Mouse (Mus musculus): ENCODE results near the gene Zcchc8. TPM values are rescaled to one million over a fixed set of nuclear protein-coding genes. Genes with fewer than 3 reads are reported as not detected.

The Zcchc8 gene
- polyA plus RNA-seq, 1 experiment from 2014 or later: 73.6 TPM

DNA sequence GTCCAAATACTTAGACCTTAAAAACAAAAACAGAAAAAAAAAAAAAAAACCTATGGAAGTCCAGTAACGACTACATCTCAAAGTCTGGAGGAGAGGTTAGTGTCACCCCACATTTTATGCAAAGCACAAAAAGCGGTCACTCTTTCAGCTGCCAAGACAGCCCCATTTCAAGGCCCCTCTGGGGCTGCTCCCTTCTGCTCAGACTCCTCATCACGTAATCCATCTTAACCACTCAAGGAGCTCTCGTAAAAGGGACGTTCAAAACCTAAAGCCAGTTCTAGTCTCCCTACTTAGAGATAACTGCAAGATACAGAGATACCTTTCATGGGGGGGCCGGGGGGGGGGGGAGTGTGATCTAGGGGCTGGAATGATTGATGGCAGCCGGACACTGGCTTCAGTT, 56.6 kb downstream of the Zcchc8 start:
- Histone ChIP-seq H3K9me3 (replicated peaks) (no peaks in the 10 kb centered on the region), H3K4me1 (0 out of 2 replicates have a peak, but pooled peaks cover 6% of the 10 kb centered on the region), H3K4me2 (replicated peaks) (no peak overlapping the region), H3K36me3 (no peaks in the 10 kb centered on the region), H3K27ac (replicated peaks) (no peak overlapping the region), H3K9ac (no peak overlapping the region), H3K4me3 (replicated peaks) (no peak overlapping the region), H3K27me3 (no peaks in the 10 kb centered on the region)
- 69% methylated on average over 7 of the region's 7 CpGs for WGBS
- no peak for ATAC-seq (ENCODE audit: insufficient number of reproducible peaks, low FRiP score, low TSS enrichment, low read depth)

DNA sequence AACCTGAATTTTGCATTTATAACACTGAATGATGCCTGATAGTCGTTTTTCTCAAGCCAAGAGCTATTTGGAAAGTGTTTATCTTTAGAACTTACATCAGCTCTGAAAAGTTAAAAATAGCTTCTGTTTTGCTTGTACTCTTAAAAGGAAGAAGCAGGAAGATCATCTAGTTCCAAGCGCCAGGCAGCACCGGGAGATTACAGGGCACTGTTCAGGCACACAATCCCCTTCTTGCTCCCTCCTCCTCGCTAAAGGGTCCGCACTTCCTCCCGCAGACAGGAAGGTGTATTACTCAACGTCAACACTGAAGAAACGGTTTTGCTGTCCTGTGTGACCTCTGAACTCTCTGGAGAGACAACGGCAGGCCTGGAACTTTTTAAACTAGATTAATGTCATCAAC, 58.8 kb downstream of the Zcchc8 start:
- Histone ChIP-seq H3K9me3 (replicated peaks) (no peaks in the 10 kb centered on the region), H3K9ac (no peak overlapping the region), H3K4me3 (replicated peaks) (no peak overlapping the region), H3K4me1 (0 out of 2 replicates have a peak, but pooled peaks cover 11% of the 10 kb centered on the region), H3K27me3 (no peaks in the 10 kb centered on the region), H3K27ac (replicated peaks) (no peak overlapping the region), H3K36me3 (no peaks in the 10 kb centered on the region), H3K4me2 (replicated peaks) (no peak overlapping the region)
- ATAC-seq (ENCODE audit: insufficient number of reproducible peaks, low FRiP score, low TSS enrichment, low read depth): no peak
- WGBS: 36% methylated on average over 9 of the region's 9 CpGs

DNA sequence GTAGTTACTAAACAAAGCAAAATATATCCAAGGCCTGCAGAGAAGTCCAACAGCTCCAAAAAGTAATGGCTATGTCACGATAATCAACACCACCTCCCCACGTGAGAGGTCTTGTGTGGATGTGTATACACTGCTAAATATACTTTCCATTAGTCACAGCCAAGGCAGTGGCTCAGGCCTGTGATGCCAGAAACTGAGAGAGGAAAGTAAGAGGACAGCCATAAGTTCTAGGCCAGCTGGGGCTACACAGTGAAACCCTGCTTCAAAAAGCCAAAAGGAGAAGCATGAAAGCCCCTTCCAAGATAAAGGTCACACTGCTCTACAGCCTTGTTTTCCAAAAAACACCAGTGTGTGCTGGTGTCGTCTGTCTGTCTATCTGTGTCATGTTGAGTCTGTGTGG, 59.3 kb downstream of the Zcchc8 start:
- Histone ChIP-seq H3K27me3 (no peaks in the 10 kb centered on the region), H3K4me3 (replicated peaks) (no peak overlapping the region), H3K36me3 (no peaks in the 10 kb centered on the region), H3K27ac (replicated peaks) (no peak overlapping the region), H3K4me2 (replicated peaks) (no peak overlapping the region), H3K9ac (no peak overlapping the region), H3K4me1 (0 out of 2 replicates have a peak, but pooled peaks cover 11% of the 10 kb centered on the region), H3K9me3 (replicated peaks) (no peaks in the 10 kb centered on the region)
- WGBS: 59% methylated on average over 3 of the region's 3 CpGs
- ATAC-seq (ENCODE audit: insufficient number of reproducible peaks, low FRiP score, low TSS enrichment, low read depth): no peak

DNA sequence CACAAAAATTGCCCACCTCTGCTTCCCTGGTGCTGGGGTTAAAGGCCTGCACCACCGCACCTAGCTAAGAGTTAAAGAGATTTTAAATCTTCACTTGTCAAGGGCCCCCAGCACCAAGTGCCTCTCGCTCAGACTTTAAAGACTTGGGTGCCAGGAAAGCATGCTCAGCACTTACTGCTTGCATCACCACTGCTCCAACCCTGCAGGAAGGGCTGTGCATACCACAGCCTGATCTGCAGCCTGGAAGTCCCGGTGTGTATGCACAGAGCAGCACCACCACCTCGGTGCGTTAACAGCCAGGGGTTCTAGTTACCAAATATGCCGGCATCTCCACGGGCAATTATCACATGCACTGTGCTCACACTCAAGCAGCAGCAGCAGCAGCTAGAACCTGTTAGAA, 63.2 kb downstream of the Zcchc8 start:
- Histone ChIP-seq H3K27ac (replicated peaks) (no peak overlapping the region), H3K27me3 (no peaks in the 10 kb centered on the region), H3K9me3 (replicated peaks) (no peaks in the 10 kb centered on the region), H3K4me3 (replicated peaks) (no peak overlapping the region), H3K4me1 (0 out of 2 replicates have a peak, but pooled peaks cover 11% of the 10 kb centered on the region), H3K9ac (no peak overlapping the region), H3K36me3 (peaks cover 9% of the 10 kb centered on the region), H3K4me2 (replicated peaks) (no peak overlapping the region)
- ATAC-seq (ENCODE audit: insufficient number of reproducible peaks, low FRiP score, low TSS enrichment, low read depth): no peak
- WGBS: 49% methylated on average over 7 of the region's 7 CpGs

DNA sequence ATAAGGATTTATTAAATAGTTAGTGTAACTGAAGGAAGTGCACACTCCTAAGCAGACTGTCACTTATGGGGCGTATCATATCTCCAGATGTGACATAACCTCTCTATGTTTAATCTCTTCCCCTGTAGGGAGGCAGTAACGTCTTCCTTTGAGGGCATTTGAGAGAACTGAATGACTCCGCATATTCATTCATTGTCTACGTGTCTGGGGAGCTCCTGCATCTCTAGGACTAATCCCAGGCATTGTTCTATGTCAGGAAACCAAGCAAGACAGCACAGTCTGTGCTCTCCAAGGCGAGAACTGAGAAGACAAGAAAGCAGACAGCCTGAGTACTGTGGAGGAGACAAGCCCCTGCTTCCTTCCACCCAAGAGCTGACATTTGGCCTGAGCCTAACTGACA, 66.0 kb downstream of the Zcchc8 start:
- ATAC-seq (ENCODE audit: insufficient number of reproducible peaks, low FRiP score, low TSS enrichment, low read depth): no peak
- Histone ChIP-seq H3K4me1 (0 out of 2 replicates have a peak, but pooled peaks cover 10% of the 10 kb centered on the region), H3K36me3 (peaks cover 14% of the 10 kb centered on the region), H3K4me2 (replicated peaks) (no peak overlapping the region), H3K9me3 (replicated peaks) (no peaks in the 10 kb centered on the region), H3K4me3 (replicated peaks) (no peak overlapping the region), H3K27me3 (no peaks in the 10 kb centered on the region), H3K27ac (replicated peaks) (no peak overlapping the region), H3K9ac (no peak overlapping the region)
- 67% methylated on average over 5 of the region's 5 CpGs for WGBS

DNA sequence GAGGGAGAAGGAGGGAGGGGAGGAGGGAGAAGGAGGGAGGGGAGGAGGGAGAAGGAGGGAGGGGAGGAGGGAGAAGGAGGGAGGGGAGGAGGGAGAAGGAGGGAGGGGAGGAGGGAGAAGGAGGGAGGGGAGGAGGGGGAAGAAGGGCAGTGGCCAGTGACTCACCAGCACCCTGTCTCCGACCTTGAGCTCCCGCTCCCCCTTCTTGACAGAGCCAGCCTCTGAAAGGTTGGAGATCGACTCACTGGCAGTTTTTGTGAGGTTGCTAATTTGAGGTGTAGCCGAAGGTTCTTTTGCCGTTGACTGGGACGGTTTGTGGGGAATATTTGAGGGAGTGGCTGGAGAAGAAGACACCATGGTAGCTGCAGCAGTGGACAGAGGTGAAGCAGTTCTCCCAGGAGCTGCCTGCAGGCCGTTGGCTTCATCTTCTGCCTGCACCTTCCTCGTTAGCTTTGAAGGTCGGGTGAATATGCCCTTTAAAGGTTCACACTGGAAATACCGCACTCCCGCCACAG, 67.6 kb downstream of the Zcchc8 start:
- Histone ChIP-seq H3K27ac (replicated peaks) (no peak overlapping the region), H3K4me1 (0 out of 2 replicates have a peak, but pooled peaks cover 5% of the 10 kb centered on the region), H3K27me3 (no peaks in the 10 kb centered on the region), H3K4me3 (replicated peaks) (no peak overlapping the region), H3K9me3 (replicated peaks) (no peaks in the 10 kb centered on the region), H3K9ac (no peak overlapping the region), H3K4me2 (replicated peaks) (no peak overlapping the region), H3K36me3 (peaks cover 16% of the 10 kb centered on the region)
- WGBS: 83% methylated on average over 11 of the region's 11 CpGs
- ATAC-seq (ENCODE audit: insufficient number of reproducible peaks, low FRiP score, low TSS enrichment, low read depth): no peak

DNA sequence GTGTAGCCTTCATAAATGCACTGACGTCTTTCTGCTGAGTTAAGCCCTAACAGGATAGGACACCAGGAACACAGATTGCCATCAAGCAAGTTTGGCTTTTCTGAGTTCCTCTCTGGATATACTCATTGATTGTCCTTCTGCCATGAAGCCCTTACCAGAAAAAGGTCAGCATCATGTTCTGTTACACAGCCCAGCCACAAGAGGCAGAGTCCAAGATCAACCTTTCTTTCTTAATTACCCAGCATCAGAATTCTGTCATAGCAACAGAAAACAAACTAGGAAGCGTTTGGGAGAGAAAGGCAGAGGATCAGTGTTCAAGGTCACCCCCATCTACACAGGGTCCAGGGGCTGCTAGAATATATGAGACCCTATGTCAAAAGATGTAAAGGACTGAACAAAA, 70.1 kb downstream of the Zcchc8 start:
- Histone ChIP-seq H3K36me3 (peaks cover 39% of the 10 kb centered on the region), H3K27ac (replicated peaks) (no peak overlapping the region)

More for the DNA sequence above, 70.1 kb downstream of the Zcchc8 start:
- WGBS: 68% methylated on average over 2 of the region's 2 CpGs
- Histone ChIP-seq H3K27me3 (no peaks in the 10 kb centered on the region), H3K9me3 (replicated peaks) (no peaks in the 10 kb centered on the region), H3K4me2 (replicated peaks) (no peak overlapping the region), H3K9ac (no peak overlapping the region), H3K4me1 (no peaks in the 10 kb centered on the region), H3K4me3 (replicated peaks) (no peak overlapping the region)
- no peak for ATAC-seq (ENCODE audit: insufficient number of reproducible peaks, low FRiP score, low TSS enrichment, low read depth)

Other genes with a start within 250 kb of the Zcchc8 start
- gene Lrrc43, start 231.8 kb downstream of the Zcchc8 start, polyA plus RNA-seq (2015; fragmentation: Nextera tagmentation; extraction: Ambion mirVana): 1.1 and 1.5 TPM in 2 replicates
- not detected in 2 replicates for gene Il31, start 231.6 kb downstream of the Zcchc8 start, polyA plus RNA-seq (2015; fragmentation: Nextera tagmentation; extraction: Ambion mirVana)
- gene B3gnt4, start 210.6 kb downstream of the Zcchc8 start, polyA plus RNA-seq (2015; fragmentation: Nextera tagmentation; extraction: Ambion mirVana): 0.49 and 1.1 TPM in 2 replicates
- 108 and 114 TPM in 2 replicates for gene Diablo, start 196.9 kb downstream of the Zcchc8 start, polyA plus RNA-seq (2015; fragmentation: Nextera tagmentation; extraction: Ambion mirVana)
- gene Gm49027, start 195.6 kb downstream of the Zcchc8 start, polyA plus RNA-seq (2015; fragmentation: Nextera tagmentation; extraction: Ambion mirVana): 0.46 and 0.68 TPM in 2 replicates
- 27.3 and 27.8 TPM in 2 replicates for gene Vps33a, start 148.1 kb downstream of the Zcchc8 start, polyA plus RNA-seq (2015; fragmentation: Nextera tagmentation; extraction: Ambion mirVana)
- gene Clip1, start 36.5 kb downstream of the Zcchc8 start, polyA plus RNA-seq (2015; fragmentation: Nextera tagmentation; extraction: Ambion mirVana): 43.0 and 44.7 TPM in 2 replicates
- 111 and 113 TPM in 2 replicates for gene Rsrc2, start 28.3 kb upstream of the Zcchc8 start, polyA plus RNA-seq (2015; fragmentation: Nextera tagmentation; extraction: Ambion mirVana)
- gene Kntc1, start 28.6 kb upstream of the Zcchc8 start, polyA plus RNA-seq (2015; fragmentation: Nextera tagmentation; extraction: Ambion mirVana): 19.8 and 19.9 TPM in 2 replicates
- gene Hcar2, start 144.4 kb upstream of the Zcchc8 start, polyA plus RNA-seq (2015; fragmentation: Nextera tagmentation; extraction: Ambion mirVana): 5.0 and 7.5 TPM in 2 replicates
- gene Hcar1, start 158.9 kb upstream of the Zcchc8 start, polyA plus RNA-seq (2015; fragmentation: Nextera tagmentation; extraction: Ambion mirVana): 0.76 and 0.97 TPM in 2 replicates
- gene Denr, start 186.1 kb upstream of the Zcchc8 start, polyA plus RNA-seq (2015; fragmentation: Nextera tagmentation; extraction: Ambion mirVana): 128 TPM in 2 replicates
- gene Gm43518, start 206.3 kb upstream of the Zcchc8 start, polyA plus RNA-seq (2015; fragmentation: Nextera tagmentation; extraction: Ambion mirVana): 1.9 and 2.9 TPM in 2 replicates
- gene Ccdc62, start 209.6 kb upstream of the Zcchc8 start, polyA plus RNA-seq (2015; fragmentation: Nextera tagmentation; extraction: Ambion mirVana): 5.4 and 7.5 TPM in 2 replicates

All from embryonic facial prominence, embryonic 15.5 days (tissue).